Mouse (Mus musculus) thymus, adult 2 months (tissue): ENCODE data around the gene Asb10.

Experiments
- CTCF ChIP-seq: fragments of 200-500 bp; IDR thresholded peaks from 2 replicates; pipeline ENCODE4 v1.5.1; 2012; ENCODE audit warnings: mild to moderate bottlenecking, control low read depth, low read length, moderate library complexity, borderline replicate concordance; ENCODE audit not compliant: control insufficient read depth, poor library complexity, insufficient read depth; ENCODE audit errors: extremely low read depth
- POLR2A ChIP-seq: fragments of 200-500 bp; IDR thresholded peaks from 2 replicates; pipeline ENCODE4 v1.6.1; 2012; ENCODE audit warnings: mild to moderate bottlenecking, low read length, control low read depth, moderate library complexity; ENCODE audit not compliant: control insufficient read depth, poor library complexity, insufficient read depth; ENCODE audit errors: extremely low read depth

DNA sequence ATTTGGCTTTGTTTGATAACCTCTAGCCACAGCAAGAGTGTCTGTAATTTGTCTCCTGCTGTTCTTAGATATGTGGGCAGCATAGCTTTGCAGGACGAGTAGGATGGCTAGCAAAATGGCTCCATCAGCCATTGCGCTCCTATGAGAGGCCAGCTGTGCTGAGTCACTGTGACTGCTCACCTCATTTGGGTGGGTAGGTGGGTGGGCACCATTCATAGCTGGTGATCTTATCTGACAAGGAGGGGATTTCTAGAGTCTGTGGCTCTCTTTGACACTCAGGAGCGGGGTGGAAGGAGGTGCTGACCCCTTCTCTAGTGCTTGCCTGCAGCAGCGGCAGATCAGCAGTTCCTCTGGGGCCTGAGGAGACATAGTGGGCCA, 46.4 kb upstream of the Asb10 start:
- TF ChIP-seq CTCF (no peak), POLR2A (no peak)
